Mouse (Mus musculus) activated CD4-positive, CD25-positive, alpha-beta regulatory T cell, adult 4 months (primary cell): ENCODE results near the gene Cmbl. TPM values are rescaled to one million over a fixed set of nuclear protein-coding genes. Genes with fewer than 3 reads are reported as not detected.

Experiments
- ATAC-seq: one replicate; pipeline ENCODE4 v1.8.0; 2017
- polyA plus RNA-seq, 2 experiments: library from polyadenylated mRNA; unstranded; fragments of 100-300 nt; shearing (Covaris generic); gene quantifications; one replicate each; pipeline ENCODE4 v1.2.1; 2017

The Cmbl gene
- polyA plus RNA-seq, 2 experiments from 2014 or later: 0.80 TPM; not detected in 1

- ATAC-seq: no peak
These were observed 18.3 kb downstream of the Cmbl start for GRCm38 (mm10) chr15:31583304-31584085.

GRCm38 (mm10) chr15:31585238-31585637 is 20.0 kb downstream of the Cmbl start:
- ATAC-seq: no peak

- ATAC-seq: no peak
These were observed 20.9 kb downstream of the Cmbl start for GRCm38 (mm10) chr15:31586088-31586487.

GRCm38 (mm10) chr15:31586519-31586918 is 21.3 kb downstream of the Cmbl start:
- ATAC-seq: peak; percentile 62

GRCm38 (mm10) chr15:31587789-31588188 is 22.6 kb downstream of the Cmbl start:
- ATAC-seq: no peak

GRCm38 (mm10) chr15:31588989-31589640 is 23.9 kb downstream of the Cmbl start:
- no peak for ATAC-seq

- no peak for ATAC-seq
These were observed 25.0 kb downstream of the Cmbl start for GRCm38 (mm10) chr15:31590176-31590575.

GRCm38 (mm10) chr15:31592531-31592930 is 27.3 kb downstream of the Cmbl start:
- no peak for ATAC-seq

- no peak for ATAC-seq
These were observed 29.1 kb downstream of the Cmbl start for GRCm38 (mm10) chr15:31594260-31594659.

GRCm38 (mm10) chr15:31595651-31596050 is 30.5 kb downstream of the Cmbl start:
- no peak for ATAC-seq

GRCm38 (mm10) chr15:31599834-31600233 is 34.6 kb downstream of the Cmbl start:
- ATAC-seq: no peak

- peak; percentile 35 for ATAC-seq
These were observed 36.1 kb downstream of the Cmbl start for GRCm38 (mm10) chr15:31601279-31601645.

- peak; percentile 81 for ATAC-seq
These were observed 36.6 kb downstream of the Cmbl start, which contains the start of the genes Cct5 and Fam173b for GRCm38 (mm10) chr15:31601646-31602374. TSS of gene Cct5 (minus strand) at chr15:31601804. TSS of gene Fam173b (plus strand) at chr15:31601852.

- no peak for ATAC-seq
These were observed 37.2 kb downstream of the Cmbl start for GRCm38 (mm10) chr15:31602426-31602825.

- no peak for ATAC-seq
These were observed 37.9 kb downstream of the Cmbl start for GRCm38 (mm10) chr15:31603113-31603512.

GRCm38 (mm10) chr15:31606821-31607220 is 41.6 kb downstream of the Cmbl start:
- ATAC-seq: no peak

- no peak for ATAC-seq
These were observed 45.8 kb downstream of the Cmbl start for GRCm38 (mm10) chr15:31611027-31611426.

- ATAC-seq: no peak
These were observed 46.8 kb downstream of the Cmbl start for GRCm38 (mm10) chr15:31611976-31612375.

- ATAC-seq: no peak
These were observed 48.8 kb downstream of the Cmbl start for GRCm38 (mm10) chr15:31613826-31614453.

GRCm38 (mm10) chr15:31614666-31615065 is 49.5 kb downstream of the Cmbl start:
- ATAC-seq: no peak

GRCm38 (mm10) chr15:31617261-31617660 is 52.1 kb downstream of the Cmbl start:
- ATAC-seq: no peak

GRCm38 (mm10) chr15:31619521-31619920 is 54.3 kb downstream of the Cmbl start:
- ATAC-seq: no peak
